In genomic region chr6:24956586-24956973, GRCm38 (mm10) we compare ENCODE assay signal across 8 mouse cellular contexts. TPM values are rescaled to one million over a fixed set of nuclear protein-coding genes. Genes with fewer than 3 reads are reported as not detected.
DNase-seq lines count a peak whose midpoint lies in the region; ATAC-seq and TF ChIP-seq lines count a peak whose summit lies in the region.

No protein-coding gene starts in this region.

- H3K9ac ChIP-seq in lung, embryonic 14.5 days, result 0 out of 2 replicates have a peak overlapping the region, but pooled peaks have one; percentile 42
- peak overlapping the region; percentile 73 for H3K9ac ChIP-seq in forebrain, embryonic 15.5 days (replicated peaks)
- 0 out of 2 replicates have a peak overlapping the region, but pooled peaks have one; percentile 63 for H3K9ac ChIP-seq in limb, embryonic 12.5 days (replicated peaks)

- 0% methylated on average over 2 of the region's 5 CpGs for WGBS in lung, embryonic 14.5 days
- 0% methylated on average over 2 of the region's 5 CpGs for WGBS in forebrain, embryonic 15.5 days
- 26% methylated on average over 5 of the region's 5 CpGs for WGBS in limb, embryonic 12.5 days
- WGBS in olfactory bulb, adult 2 months, result 22% methylated on average over 5 of the region's 5 CpGs

- TF ChIP-seq CTCF in lung, embryonic 14.5 days (IDR thresholded peaks at IDR 0.05; ENCODE audit: low read depth), result no peak
- TF ChIP-seq CTCF in olfactory bulb, adult 2 months (IDR thresholded peaks at IDR 0.05; ENCODE audit: insufficient read depth, low read depth, low read length), result no peak

- no peaks in the 10 kb centered on the region for H3K36me3 ChIP-seq in lung, embryonic 14.5 days (ENCODE audit: insufficient read depth)
- H3K36me3 ChIP-seq in forebrain, embryonic 15.5 days, result no peaks in the 10 kb centered on the region
- H3K36me3 ChIP-seq in limb, embryonic 12.5 days, result no peaks in the 10 kb centered on the region

- no peak for DNase-seq in lung, embryonic 14.5 days
- DNase-seq in lung, adult 18-20 months, result no peak
- DNase-seq in layer of hippocampus, adult 18-20 months (ENCODE audit: low spot score in 2 of 2), result no peak
- no peak for DNase-seq in spleen, postnatal 14 days (ENCODE audit: low spot score in 2 of 2)
- DNase-seq in T-cell, adult 2 months (ENCODE audit: low spot score), result no peak

- no peak overlapping the region for H3K27ac ChIP-seq in lung, embryonic 14.5 days (ENCODE audit: low read depth)
- peak overlapping the region; percentile 84 for H3K27ac ChIP-seq in forebrain, embryonic 15.5 days (replicated peaks)
- H3K27ac ChIP-seq in limb, embryonic 12.5 days, result no peak overlapping the region
- no peak overlapping the region for H3K27ac ChIP-seq in olfactory bulb, adult 2 months (ENCODE audit: insufficient read depth, low read depth, low read length)

- no peak for ATAC-seq in lung, embryonic 14.5 days (ENCODE audit: insufficient read depth)
- ATAC-seq in forebrain, embryonic 15.5 days (replicated peaks), result no peak
- ATAC-seq in limb, embryonic 12.5 days (ENCODE audit: insufficient number of reproducible peaks, insufficient read depth, low FRiP score, low TSS enrichment, low read depth), result peak; percentile 8; the same call in 1 of the 2 replicates

- peaks cover 20% of the 10 kb centered on the region for H3K27me3 ChIP-seq in lung, embryonic 14.5 days (ENCODE audit: insufficient read depth, low read length)
- no peaks in the 10 kb centered on the region for H3K27me3 ChIP-seq in forebrain, embryonic 15.5 days
- peaks cover 24% of the 10 kb centered on the region for H3K27me3 ChIP-seq in limb, embryonic 12.5 days

- peaks cover 4% of the 10 kb centered on the region; the same call in 1 of the 2 replicates for H3K4me1 ChIP-seq in lung, embryonic 14.5 days (ENCODE audit: insufficient read depth)
- H3K4me1 ChIP-seq in forebrain, embryonic 15.5 days, result peaks cover 11% of the 10 kb centered on the region; the same call in 1 of the 2 replicates
- H3K4me1 ChIP-seq in limb, embryonic 12.5 days (replicated peaks), result no peaks in the 10 kb centered on the region
- no peaks in the 10 kb centered on the region for H3K4me1 ChIP-seq in olfactory bulb, adult 2 months (ENCODE audit: control insufficient read depth, insufficient read depth, low read length)

- no peak for TF ChIP-seq POLR2A in olfactory bulb, adult 2 months (IDR thresholded peaks at IDR 0.05; ENCODE audit: insufficient read depth, low read depth, low read length)

- peak overlapping the region; percentile 99 for H3K4me2 ChIP-seq in lung, embryonic 14.5 days
- peak overlapping the region; percentile 97 for H3K4me2 ChIP-seq in forebrain, embryonic 15.5 days (replicated peaks)
- H3K4me2 ChIP-seq in limb, embryonic 12.5 days, result peak overlapping the region; percentile 96

- peak overlapping the region; percentile 53 for H3K4me3 ChIP-seq in lung, embryonic 14.5 days (ENCODE audit: low read depth, low read length)
- peak overlapping the region; percentile 62 for H3K4me3 ChIP-seq in forebrain, embryonic 15.5 days
- H3K4me3 ChIP-seq in limb, embryonic 12.5 days (replicated peaks), result peak overlapping the region; percentile 59
- H3K4me3 ChIP-seq in olfactory bulb, adult 2 months (ENCODE audit: insufficient read depth, low read depth, low read length), result peak overlapping the region; percentile 68; the same call in 1 of the 2 replicates

- H3K9me3 ChIP-seq in lung, embryonic 14.5 days (ENCODE audit: low read depth, low read length), result no peaks in the 10 kb centered on the region
- H3K9me3 ChIP-seq in forebrain, embryonic 15.5 days, result no peaks in the 10 kb centered on the region
- H3K9me3 ChIP-seq in limb, embryonic 12.5 days, result no peaks in the 10 kb centered on the region

RNA-seq across cellular contexts. Expression of gene Tmem229a, which starts 0.5 kb away (rescaled TPM):
- polyA plus RNA-seq in lung, embryonic 14.5 days (2014; fragmentation: Nextera tagmentation; extraction: Ambion mirVana), result 0.11 and 0.22 TPM in 2 replicates
- polyA plus RNA-seq in forebrain, embryonic 15.5 days (2015; fragmentation: Nextera tagmentation; extraction: Ambion mirVana), result 1.9 and 2.0 TPM in 2 replicates
- 0.51 and 0.76 TPM in 2 replicates for polyA plus RNA-seq in limb, embryonic 12.5 days (2016; fragmentation: Nextera tagmentation; extraction: Ambion mirVana)
- polyA plus RNA-seq in olfactory bulb, adult 2 months (2012; ENCODE audit: insufficient read depth, insufficient read length, low replicate concordance, missing spikeins), result not detected in 2 replicates
- total RNA-seq in layer of hippocampus, adult 18-20 months (2021), result 10 to 100 TPM; 48.4 to 49.6 TPM
